Mouse (Mus musculus) small intestine, adult 10 weeks (tissue): ENCODE results near the gene 1700001J03Rik. TPM values are rescaled to one million over a fixed set of nuclear protein-coding genes. Genes with fewer than 3 reads are reported as not detected.

Experiments used
- polyA plus RNA-seq: library from polyadenylated mRNA; stranded (reverse); fragments of 350-450 nt; fragmentation: Illumina TruSeq; extraction: RNeasy Lipid Tissue Mini Kit (QIAGEN cat#74804); gene quantifications from one replicate; pipeline ENCODE4 v1.2.3, GENCODE M21; 2014; ENCODE audit warnings: low replicate concordance

1700001J03Rik gene
- polyA plus RNA-seq = not detected

GRCm38 (mm10) chr5:146185204-146185603 is at the start of gene 1700001J03Rik:
Gene 1700001J03Rik (minus strand): TSS chr5:146185304.

GRCm38 (mm10) chr5:146230864-146231654 is 46.0 kb upstream of the 1700001J03Rik start, which contains the start of gene Cdk8:
Gene Cdk8 (plus strand): TSS chr5:146231230.

GRCm38 (mm10) chr5:146220879-146221714 is 36.0 kb upstream of the 1700001J03Rik start, which contains the start of gene Rnf6:
Gene Rnf6 (minus strand): TSS chr5:146221555.

GRCm38 (mm10) chr5:146170621-146171020 is 14.5 kb downstream of the 1700001J03Rik start, which contains the start of gene Gm6309:
Gene Gm6309 (minus strand): TSS chr5:146170721.

GRCm38 (mm10) chr5:146160439-146160838 is 24.7 kb downstream of the 1700001J03Rik start, which contains the start of gene Gm5565:
Gene Gm5565 (minus strand): TSS chr5:146160539.

Other genes starting within 250 kb of the 1700001J03Rik start
- gene Cyp3a25, start 175.7 kb downstream of the 1700001J03Rik start, polyA plus RNA-seq = 2,948 TPM
- 6.4 TPM for gene Cyp3a59, start 106.0 kb downstream of the 1700001J03Rik start, polyA plus RNA-seq
- gene Gm5565, start 24.8 kb downstream of the 1700001J03Rik start, polyA plus RNA-seq = not detected
- gene Gm6309, start 14.6 kb downstream of the 1700001J03Rik start, polyA plus RNA-seq = not detected
- 69.6 TPM for gene Rnf6, start 36.3 kb upstream of the 1700001J03Rik start, polyA plus RNA-seq
- 109 TPM for gene Cdk8, start 45.9 kb upstream of the 1700001J03Rik start, polyA plus RNA-seq
- gene Wasf3, start 199.7 kb upstream of the 1700001J03Rik start, polyA plus RNA-seq = 2.2 TPM